Mouse (Mus musculus) layer of hippocampus, adult 9-10 months (tissue): ENCODE measurements around the gene Etnk1.
"Not testable (repeated sequence)": the region's sequence is repeated elsewhere in the genome, so short reads cannot be mapped to it uniquely, and the experiment has no call there.

Source experiments
- DNase-seq: peaks from one replicate; pipeline ENCODE4 v3.0.0; 2022; ENCODE audit warnings: low spot score

The Etnk1 gene

DNA sequence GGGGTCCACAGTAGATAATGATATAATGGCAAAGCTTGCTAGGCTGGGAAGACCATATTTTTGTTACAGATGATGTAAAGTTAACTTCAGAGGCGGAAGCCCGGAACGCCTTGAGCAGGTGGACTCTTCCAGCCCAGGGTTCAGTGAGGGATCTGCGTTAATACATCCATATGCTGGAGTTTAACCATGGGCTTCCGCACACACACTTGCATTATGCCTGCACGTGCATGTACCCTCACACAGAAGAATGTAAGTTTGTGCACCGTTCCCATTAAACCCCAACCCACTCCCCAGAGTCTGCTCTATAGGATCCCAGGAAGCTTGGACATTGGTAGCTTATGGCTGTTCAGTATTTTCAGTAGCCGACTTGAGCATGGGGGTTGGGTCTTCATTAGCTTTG lies 4.0 kb downstream of the Etnk1 start:
- no peak for DNase-seq

GRCm38 (mm10) chr6:143171781-143172465 lies 4.9 kb downstream of the Etnk1 start:
- DNase-seq: no peak

GRCm38 (mm10) chr6:143172683-143173082 lies 5.7 kb downstream of the Etnk1 start:
- not testable (repeated sequence) for DNase-seq

DNA sequence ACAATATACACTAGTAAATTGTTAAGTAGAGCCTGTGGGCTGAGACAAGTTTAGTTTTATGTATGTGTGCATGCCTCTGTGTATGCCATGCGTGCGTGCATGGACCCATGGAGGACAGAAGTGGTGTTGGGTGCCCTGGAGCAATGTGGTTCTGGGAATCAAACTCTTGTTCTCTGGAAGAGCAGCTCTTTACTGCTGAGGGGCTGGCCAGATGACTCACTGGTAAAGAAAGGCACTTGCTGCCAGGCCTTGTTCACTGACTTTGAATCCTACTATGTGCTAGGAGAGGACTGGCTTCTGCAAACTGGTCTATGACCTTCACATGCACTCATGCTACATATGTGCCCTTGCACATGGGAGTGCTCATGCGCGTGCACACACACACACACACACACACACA lies 7.2 kb downstream of the Etnk1 start:
- no peak for DNase-seq

DNA sequence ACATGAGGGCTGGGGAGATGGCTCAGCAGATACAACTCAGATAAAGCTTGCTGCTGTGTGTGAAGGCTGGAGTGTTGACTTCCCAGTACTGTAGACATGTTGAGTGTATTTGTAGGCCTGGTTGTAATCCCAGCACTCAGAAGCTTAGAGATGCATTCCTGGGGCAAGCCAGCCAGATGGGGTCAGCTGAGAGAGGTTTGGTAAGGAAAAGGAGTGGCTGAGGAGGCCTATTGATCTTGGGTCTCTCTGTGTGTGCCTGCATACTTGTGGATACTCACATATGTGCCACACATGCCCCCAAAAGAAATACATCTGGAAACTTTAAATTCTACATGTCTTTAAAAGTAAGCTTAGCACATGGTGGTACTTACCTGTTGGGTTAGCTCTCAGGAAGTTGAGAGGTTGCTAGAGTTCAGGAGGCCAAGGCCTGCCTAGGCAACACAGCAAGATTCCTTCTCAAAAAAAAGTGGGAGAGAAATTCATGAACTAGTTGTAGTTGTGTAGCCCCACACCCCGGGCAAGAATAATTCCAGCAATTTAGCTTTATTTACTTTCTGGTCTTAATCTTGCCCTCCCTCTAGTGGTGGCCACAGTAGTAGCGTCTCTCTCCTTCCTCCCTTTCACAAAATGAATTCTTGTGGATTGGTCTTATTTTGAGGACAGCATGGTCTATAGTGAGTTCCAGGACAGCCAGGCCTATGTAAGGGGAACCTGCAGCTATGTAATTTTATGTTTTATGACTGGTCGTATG lies 8.1 kb downstream of the Etnk1 start:
- DNase-seq: peak; percentile 22

GRCm38 (mm10) chr6:143176076-143176475 lies 9.1 kb downstream of the Etnk1 start:
- DNase-seq: no peak

DNA sequence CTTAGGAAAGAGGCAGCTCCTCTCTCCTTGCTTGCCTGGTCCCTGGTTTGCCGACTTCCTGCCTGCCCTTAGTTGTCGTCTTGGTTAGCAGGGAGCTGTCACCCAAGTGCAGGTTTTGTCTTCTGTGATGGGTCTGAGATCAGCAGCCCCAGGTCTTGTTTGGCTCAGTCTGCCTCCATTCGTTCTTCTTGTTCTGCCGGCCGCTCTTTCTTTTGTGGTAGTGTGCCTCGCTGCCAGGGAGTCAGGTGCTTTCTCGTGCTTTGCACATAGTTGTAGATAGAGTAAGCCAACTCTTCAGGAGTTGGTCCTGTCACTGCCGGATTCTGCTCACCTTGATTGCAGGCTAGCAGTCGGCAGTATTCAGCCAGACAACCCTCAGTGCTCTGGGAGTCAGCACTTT lies 9.6 kb downstream of the Etnk1 start:
- no peak for DNase-seq

GRCm38 (mm10) chr6:143179181-143179580 lies 12.2 kb downstream of the Etnk1 start:
- no peak for DNase-seq

DNA sequence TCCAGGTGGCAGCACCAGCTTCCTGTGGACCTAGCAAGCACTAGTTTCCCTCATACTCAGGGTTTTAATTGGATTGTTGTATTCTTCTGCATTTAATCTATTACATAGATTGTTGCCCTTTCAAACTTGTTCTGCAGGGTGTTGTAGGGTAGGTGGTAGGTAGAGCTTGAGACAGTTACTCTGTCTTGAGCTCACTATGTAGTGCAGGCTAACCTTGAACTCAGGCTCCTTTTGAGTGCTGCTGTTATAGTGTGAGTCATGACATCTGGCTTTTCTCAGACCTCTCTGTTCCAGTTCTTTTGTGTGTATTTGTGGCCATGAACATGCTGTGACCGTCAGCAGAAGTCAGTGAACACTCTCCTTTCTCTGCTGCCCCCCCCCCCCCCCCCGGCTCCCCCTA lies 12.7 kb downstream of the Etnk1 start:
- no peak for DNase-seq

GRCm38 (mm10) chr6:143180511-143180910 lies 13.5 kb downstream of the Etnk1 start:
- DNase-seq: no peak

DNA sequence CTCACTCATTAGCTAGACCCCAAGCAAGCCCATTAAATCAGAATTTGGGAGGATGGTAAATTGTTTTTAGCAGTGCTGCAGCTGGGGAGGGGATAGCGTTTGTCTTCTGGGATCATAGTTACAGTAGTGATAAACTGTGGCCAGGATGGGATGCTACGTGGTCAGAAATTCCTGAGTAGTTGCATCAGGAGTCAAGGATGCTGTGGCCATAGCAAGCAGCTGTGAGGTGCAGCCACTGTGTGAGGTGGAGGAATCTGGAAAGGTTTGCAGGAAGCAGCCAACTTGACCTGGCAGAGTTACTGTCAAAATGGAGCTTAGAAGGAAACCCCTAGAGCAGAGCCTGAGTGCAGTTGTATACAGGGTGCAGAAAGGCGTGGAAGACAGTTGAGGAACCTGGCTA lies 17.1 kb downstream of the Etnk1 start:
- no peak for DNase-seq

GRCm38 (mm10) chr6:143184745-143185144 lies 17.7 kb downstream of the Etnk1 start:
- no peak for DNase-seq

- DNase-seq: no peak
These were observed 23.9 kb downstream of the Etnk1 start for GRCm38 (mm10) chr6:143190838-143191476.

DNA sequence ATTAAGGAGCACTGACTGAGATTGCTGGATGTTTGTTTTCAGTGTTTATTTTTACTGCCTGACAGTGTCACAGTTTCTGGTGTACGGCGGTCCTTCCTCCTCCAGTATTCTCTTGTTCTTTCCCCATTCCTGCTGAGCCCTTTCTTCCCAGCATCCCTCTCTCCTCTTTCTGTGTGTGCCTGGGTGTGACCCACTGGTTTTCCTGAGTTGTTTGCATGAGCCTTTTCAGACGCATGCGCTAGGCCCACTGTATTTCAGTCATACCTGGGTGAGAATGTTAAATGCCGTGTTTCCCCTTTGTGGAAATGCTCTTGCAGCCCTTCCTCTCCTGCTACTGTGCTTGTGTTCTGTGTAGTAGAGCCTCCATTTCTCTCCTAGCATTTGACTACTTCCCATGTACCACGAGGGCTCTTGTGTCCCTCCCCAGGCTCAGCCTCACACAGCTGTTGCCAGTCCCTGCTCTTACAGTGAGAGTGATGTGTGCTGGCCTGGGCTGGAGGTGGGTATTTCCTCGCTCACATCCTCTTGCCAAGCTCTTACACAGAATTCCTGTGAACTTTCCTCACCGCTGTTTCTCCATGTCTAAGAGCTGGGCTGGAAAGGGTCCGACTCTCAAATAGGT lies 24.6 kb downstream of the Etnk1 start:
- DNase-seq: no peak

GRCm38 (mm10) chr6:143192709-143193108 lies 25.7 kb downstream of the Etnk1 start:
- no peak for DNase-seq

DNA sequence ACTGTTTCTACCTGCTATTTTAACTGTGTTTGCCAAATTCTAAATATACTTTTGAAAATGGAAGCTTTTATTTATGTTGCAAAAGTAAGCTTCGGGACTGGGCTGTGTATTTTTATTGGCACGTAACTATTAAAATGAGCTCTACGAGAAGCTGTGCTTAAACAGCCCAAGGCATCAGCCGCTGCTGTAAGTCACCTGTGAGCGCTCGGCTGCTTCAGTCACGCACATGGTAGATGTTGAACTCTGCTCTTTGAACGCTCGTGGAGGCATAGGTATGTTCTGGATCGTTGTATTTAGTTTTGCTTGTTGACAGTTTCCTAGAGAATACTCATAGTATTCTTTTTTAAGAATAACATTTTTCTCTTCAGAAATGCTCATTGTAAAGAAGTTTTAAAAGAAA lies 26.1 kb downstream of the Etnk1 start:
- no peak for DNase-seq

DNA sequence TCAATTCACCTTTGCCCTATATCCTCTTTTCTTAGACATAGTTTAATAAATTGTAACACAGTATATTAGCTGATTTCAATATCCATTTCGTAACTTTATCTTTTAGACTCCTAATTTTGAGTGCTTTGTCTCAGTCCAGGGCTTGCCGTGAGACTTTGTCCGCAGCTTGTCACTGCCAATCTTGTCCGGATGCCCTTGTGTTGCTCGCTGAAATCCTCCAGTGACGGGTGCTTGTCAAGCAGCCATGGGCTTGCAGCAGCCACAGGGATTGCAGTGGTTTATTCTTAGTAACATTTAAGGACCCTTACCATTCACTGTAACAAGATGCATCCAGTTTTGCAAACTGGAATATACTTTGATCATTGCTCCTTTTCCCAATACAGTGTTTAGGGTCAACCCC lies 26.6 kb downstream of the Etnk1 start:
- no peak for DNase-seq

DNA sequence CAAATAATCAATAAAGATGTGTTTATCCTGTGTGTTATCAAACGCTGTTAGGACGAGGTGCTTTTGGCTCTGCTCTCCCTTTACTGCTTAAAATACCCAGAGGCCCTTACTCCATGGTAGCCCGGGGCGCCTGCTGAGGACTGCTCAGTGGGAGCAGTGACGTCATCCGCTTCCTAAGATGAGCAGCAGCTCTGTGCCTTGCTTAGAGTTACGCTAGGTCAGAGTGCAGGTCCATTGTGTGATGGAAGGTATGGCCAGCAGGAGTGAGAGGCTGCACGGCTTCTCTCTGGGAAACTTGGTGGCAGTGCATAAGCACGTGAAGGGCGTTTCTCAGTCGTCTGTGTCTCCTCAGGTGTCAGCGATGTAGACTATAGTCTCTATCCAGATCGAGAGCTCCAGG lies 30.0 kb downstream of the Etnk1 start:
- no peak for DNase-seq

- no peak for DNase-seq
These were observed 31.4 kb downstream of the Etnk1 start for GRCm38 (mm10) chr6:143198421-143198820.

- no peak for DNase-seq
These were observed 36.1 kb downstream of the Etnk1 start for GRCm38 (mm10) chr6:143203097-143203496.

DNA sequence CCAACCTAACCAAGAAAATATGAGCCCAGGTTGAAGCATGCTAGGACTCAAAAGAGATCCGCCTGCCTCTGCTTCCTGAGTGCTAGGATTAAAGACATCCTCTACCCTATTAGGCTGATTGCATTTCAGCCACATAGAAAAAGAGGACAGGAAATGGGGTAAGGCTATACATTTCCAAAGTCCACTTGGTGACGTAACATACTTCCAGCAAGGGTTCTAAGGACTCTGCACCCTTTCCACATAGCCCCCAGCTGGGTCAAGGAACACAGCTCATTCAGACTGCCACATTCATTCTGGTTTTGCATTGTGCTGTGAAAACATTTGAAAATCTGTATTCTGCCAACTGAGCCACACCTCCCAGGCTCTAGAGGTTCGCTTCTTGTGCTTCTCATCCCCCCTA lies 41.9 kb downstream of the Etnk1 start:
- no peak for DNase-seq

DNA sequence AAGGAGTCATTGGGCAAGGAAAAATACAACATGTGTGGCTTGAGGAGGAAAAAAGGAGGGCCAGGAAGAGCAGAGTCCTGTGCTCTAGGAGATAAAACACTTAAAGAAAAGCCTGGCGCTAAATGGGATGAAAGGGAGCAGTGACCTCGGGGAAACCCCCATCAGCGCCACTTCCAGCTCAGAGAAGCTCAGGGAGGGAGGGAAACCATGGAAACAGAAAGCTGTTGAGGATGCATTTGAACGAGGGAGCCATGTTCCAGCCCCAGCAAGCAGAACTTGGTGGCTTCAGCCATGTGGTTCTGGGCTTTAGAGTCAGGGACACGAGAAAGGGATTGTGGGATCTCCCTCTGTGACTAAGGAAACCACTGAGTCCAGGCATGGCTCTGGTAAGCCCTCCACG lies 45.7 kb downstream of the Etnk1 start:
- no peak for DNase-seq

GRCm38 (mm10) chr6:143213461-143213860 lies 46.4 kb downstream of the Etnk1 start:
- no peak for DNase-seq
